Mouse (Mus musculus) cerebral cortex, adult 2 months (tissue): Measurements from ENCODE around the gene Ftl1.

Source experiments
- WGBS: fragments of 180-500 bp; shearing (Covaris S2); methylation state at CpG from one replicate; pipeline ENCODE4 v1.1.7; 2018; 5-methylcytosine and 5-hydroxymethylcytosine counted together

Ftl1 gene

GRCm38 (mm10) chr7:45476453-45476852 is 16.8 kb upstream of the Ftl1 start:
- WGBS = 56% methylated on average over 1 of the region's 1 CpGs

- WGBS = 82% methylated on average over 16 of the region's 16 CpGs
Measured at GRCm38 (mm10) chr7:45475291-45475969, 15.7 kb upstream of the Ftl1 start.

GRCm38 (mm10) chr7:45470869-45471268 is 11.2 kb upstream of the Ftl1 start:
- 5% methylated on average over 3 of the region's 3 CpGs for WGBS

- 35% methylated on average over 7 of the region's 7 CpGs for WGBS
Measured at GRCm38 (mm10) chr7:45467090-45467670, 7.5 kb upstream of the Ftl1 start.

GRCm38 (mm10) chr7:45466283-45467089 is 6.8 kb upstream of the Ftl1 start, which contains the start of gene Bax:
Gene Bax (minus strand): TSS chr7:45466898.
- under 1% methylated on average over 58 of the region's 58 CpGs for WGBS

- 58% methylated on average over 9 of the region's 9 CpGs for WGBS
Measured at GRCm38 (mm10) chr7:45465549-45465948, 5.9 kb upstream of the Ftl1 start.

- 95% methylated on average over 12 of the region's 12 CpGs for WGBS
Measured at GRCm38 (mm10) chr7:45465112-45465511, 5.4 kb upstream of the Ftl1 start.

GRCm38 (mm10) chr7:45463987-45464778 is 4.5 kb upstream of the Ftl1 start:
- 91% methylated on average over 7 of the region's 7 CpGs for WGBS

- WGBS = 79% methylated on average over 4 of the region's 4 CpGs
Measured at GRCm38 (mm10) chr7:45462868-45463267, 3.2 kb upstream of the Ftl1 start.

GRCm38 (mm10) chr7:45462325-45462724 is 2.6 kb upstream of the Ftl1 start:
- WGBS = 86% methylated on average over 4 of the region's 4 CpGs

GRCm38 (mm10) chr7:45461781-45462180 is 2.1 kb upstream of the Ftl1 start:
- 83% methylated on average over 4 of the region's 4 CpGs for WGBS

GRCm38 (mm10) chr7:45461326-45461725 is 1.6 kb upstream of the Ftl1 start:
- WGBS = 69% methylated on average over 5 of the region's 5 CpGs

- 40% methylated on average over 13 of the region's 13 CpGs for WGBS
Measured at GRCm38 (mm10) chr7:45460860-45461314, 1.2 kb upstream of the Ftl1 start.

GRCm38 (mm10) chr7:45460377-45460776 is 693 bp upstream of the Ftl1 start:
- 66% methylated on average over 7 of the region's 7 CpGs for WGBS

GRCm38 (mm10) chr7:45458748-45459563 is 728 bp downstream of the Ftl1 start:
- 1% methylated on average over 43 of the region's 43 CpGs for WGBS

- 38% methylated on average over 10 of the region's 10 CpGs for WGBS
Measured at GRCm38 (mm10) chr7:45457204-45458060, 2.3 kb downstream of the Ftl1 start.

GRCm38 (mm10) chr7:45456721-45457203 is 2.9 kb downstream of the Ftl1 start:
- WGBS = 41% methylated on average over 9 of the region's 9 CpGs

GRCm38 (mm10) chr7:45455932-45456696 is 3.6 kb downstream of the Ftl1 start:
- 75% methylated on average over 13 of the region's 13 CpGs for WGBS

- 90% methylated on average over 15 of the region's 15 CpGs for WGBS
Measured at GRCm38 (mm10) chr7:45454971-45455370, 4.7 kb downstream of the Ftl1 start.
